Mouse (Mus musculus) lung, adult 2 months (tissue): ENCODE measurements around the gene Castor1. TPM values are rescaled to one million over a fixed set of nuclear protein-coding genes. Genes with fewer than 3 reads are reported as not detected.

Source experiments
- DNase-seq: peaks from one replicate; pipeline ENCODE4 v3.0.0; 2022
- H3K4me1 ChIP-seq: fragments of 200-500 bp; 2 replicates; pipeline ENCODE4 v1.6.1; 2011; ENCODE audit warnings: low read length; ENCODE audit not compliant: control insufficient read depth, insufficient read depth
- H3K4me3 ChIP-seq: fragments of 200-500 bp; replicated peaks from 2 replicates; pipeline ENCODE3; 2011; ENCODE audit warnings: low read depth, mild to moderate bottlenecking, control low read depth, low read length; ENCODE audit errors: extremely low read depth
- CTCF ChIP-seq: fragments of 200-500 bp; IDR thresholded peaks from 2 replicates; pipeline ENCODE4 v1.5.1; 2011; ENCODE audit warnings: mild to moderate bottlenecking, low read length, control low read depth; ENCODE audit not compliant: insufficient read depth
- POLR2A ChIP-seq: fragments of 200-500 bp; IDR thresholded peaks from 2 replicates; pipeline ENCODE4 v1.6.1; 2011; ENCODE audit warnings: low read depth, mild to moderate bottlenecking, control low read depth, low read length, borderline replicate concordance; ENCODE audit errors: extremely low read depth
- WGBS: fragments of 180-500 bp; shearing (Covaris S2); methylation state at CpG from one replicate; pipeline ENCODE4 v1.1.7; 2018; 5-methylcytosine and 5-hydroxymethylcytosine counted together
- polyA plus RNA-seq: library from polyadenylated mRNA; depleted of rRNA; stranded (reverse); fragments of >200 nt; gene quantifications from 2 replicates; pipeline ENCODE4 v1.2.3, GENCODE M21; 2012

Castor1 gene
- polyA plus RNA-seq, 1 experiment = 23.3 TPM

DNA sequence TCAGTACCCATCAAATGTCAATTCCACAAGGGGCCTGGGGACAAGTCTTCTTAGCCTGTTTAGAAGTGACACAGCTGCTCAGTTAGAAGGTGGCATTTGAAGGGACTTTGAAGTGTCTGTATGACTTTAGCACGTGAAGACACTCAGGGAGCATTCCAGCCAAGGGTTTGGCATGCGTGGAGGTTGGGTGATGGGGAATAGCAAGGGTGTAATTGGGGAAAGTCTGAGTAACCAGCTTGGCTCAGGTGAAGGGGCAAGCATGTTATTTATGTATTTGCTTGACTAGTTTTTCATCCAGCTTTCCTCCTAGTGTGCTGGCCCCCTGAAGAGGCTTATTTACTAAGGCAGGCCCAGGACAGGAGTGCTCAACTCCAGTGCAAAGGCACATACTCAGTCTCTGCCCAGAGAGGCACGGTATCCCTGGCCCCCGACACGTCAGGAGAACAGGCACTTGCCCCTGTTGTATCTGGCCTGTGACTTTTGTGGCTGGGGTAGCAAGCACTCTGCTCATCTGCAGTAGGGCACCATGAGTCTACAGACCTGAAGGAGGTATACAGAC is 12.8 kb upstream of the Castor1 start:
- Histone ChIP-seq H3K4me1 (peaks cover 44% of the 10 kb centered on the region), H3K4me3 (no peak overlapping the region)
- TF ChIP-seq CTCF (no peak), POLR2A (no peak)
- peak; percentile 59 for DNase-seq
- WGBS = 55% methylated on average over 5 of the region's 5 CpGs

DNA sequence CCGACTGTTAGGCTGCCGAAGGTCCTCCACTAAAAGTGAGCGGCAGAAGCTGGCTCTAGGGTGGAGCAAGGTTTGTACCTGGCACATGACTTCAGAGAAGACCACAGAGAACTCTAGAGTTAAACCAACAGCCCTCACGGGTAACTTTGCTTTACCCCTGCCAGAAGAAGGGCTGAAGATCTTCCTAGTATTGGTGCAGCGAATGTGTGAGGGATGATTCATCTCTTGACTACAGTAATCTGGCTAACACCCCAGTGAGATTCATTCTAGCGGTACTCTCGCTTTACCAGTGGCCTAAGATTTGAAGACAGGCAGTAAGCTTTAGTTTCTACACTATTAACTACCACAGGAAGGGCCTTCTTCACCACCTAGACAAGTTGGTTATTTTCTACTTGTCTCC is 12.1 kb upstream of the Castor1 start:
- DNase-seq = no peak
- WGBS = 58% methylated on average over 7 of the region's 7 CpGs
- TF ChIP-seq CTCF (no peak), POLR2A (no peak)
- Histone ChIP-seq H3K4me1 (peaks cover 48% of the 10 kb centered on the region), H3K4me3 (no peak overlapping the region)

GRCm38 (mm10) chr11:4206563-4206962 is 11.5 kb upstream of the Castor1 start:
- Histone ChIP-seq H3K4me3 (no peak overlapping the region), H3K4me1 (peaks cover 48% of the 10 kb centered on the region)
- 51% methylated on average over 6 of the region's 6 CpGs for WGBS
- no peak for DNase-seq
- TF ChIP-seq CTCF (no peak), POLR2A (no peak)

- WGBS = 86% methylated on average over 9 of the region's 9 CpGs
- no peak overlapping the region for H3K4me3 ChIP-seq
- peaks cover 46% of the 10 kb centered on the region for H3K4me1 ChIP-seq
- no peak for TF ChIP-seq CTCF
- TF ChIP-seq POLR2A = no peak
- DNase-seq = no peak
Observed at GRCm38 (mm10) chr11:4207655-4208054, 10.4 kb upstream of the Castor1 start.

GRCm38 (mm10) chr11:4209556-4209955 is 8.5 kb upstream of the Castor1 start:
- no peak for DNase-seq
- Histone ChIP-seq H3K4me1 (peaks cover 30% of the 10 kb centered on the region), H3K4me3 (no peak overlapping the region)
- WGBS = 75% methylated on average over 5 of the region's 5 CpGs
- no peak for TF ChIP-seq POLR2A
- TF ChIP-seq CTCF = peak; percentile 54; the same call in 1 of the 2 replicates

DNA sequence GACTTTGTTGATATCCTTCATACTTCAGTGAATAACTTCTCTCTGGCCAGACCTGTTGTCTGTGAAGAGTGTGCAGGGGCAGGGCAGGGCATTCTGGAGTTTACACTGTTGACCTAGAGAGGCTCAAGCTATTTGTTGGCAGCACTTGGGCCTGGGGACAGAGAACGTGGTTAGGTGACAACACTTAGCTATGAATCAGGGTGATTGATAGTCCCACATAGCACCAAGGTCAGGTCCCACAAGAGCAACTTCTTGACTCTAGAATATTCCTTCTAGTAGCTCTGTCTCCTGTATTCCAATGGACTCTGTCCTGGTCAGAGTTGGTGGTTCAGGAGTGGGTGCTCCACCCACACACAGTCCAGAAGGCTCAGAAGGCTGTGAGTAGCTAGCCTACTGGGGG is 7.2 kb upstream of the Castor1 start:
- TF ChIP-seq POLR2A (no peak), CTCF (no peak)
- 39% methylated on average over 1 of the region's 1 CpGs for WGBS

DNA sequence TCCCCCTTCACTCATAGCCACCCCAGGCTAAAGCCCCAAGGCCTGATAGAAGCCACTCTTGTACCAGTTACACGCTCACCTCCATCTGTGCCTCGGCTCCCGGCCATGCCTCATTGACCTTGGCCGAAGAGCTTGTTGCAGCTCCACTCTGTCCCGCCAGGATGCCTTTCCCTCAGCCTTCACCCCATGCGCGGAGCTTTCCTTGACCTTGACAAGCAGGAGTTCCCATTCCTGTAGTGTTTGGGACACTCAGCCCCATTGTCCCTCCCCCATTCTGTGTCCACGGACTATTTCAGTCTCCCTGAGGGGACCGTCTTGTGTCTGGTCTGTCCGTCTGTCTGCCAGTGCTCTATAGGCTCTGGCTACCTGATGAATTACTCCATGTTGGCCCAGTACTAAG is 4.9 kb upstream of the Castor1 start:
- Histone ChIP-seq H3K4me3 (no peak overlapping the region), H3K4me1 (peaks cover 24% of the 10 kb centered on the region)
- DNase-seq = no peak
- TF ChIP-seq CTCF (no peak), POLR2A (no peak)
- 94% methylated on average over 10 of the region's 10 CpGs for WGBS

More for the DNA sequence above, 7.2 kb upstream of the Castor1 start:
- Histone ChIP-seq H3K4me1 (peaks cover 27% of the 10 kb centered on the region), H3K4me3 (no peak overlapping the region)
- no peak for DNase-seq

GRCm38 (mm10) chr11:4214572-4214971 is 3.5 kb upstream of the Castor1 start:
- TF ChIP-seq CTCF (no peak), POLR2A (no peak)
- DNase-seq = no peak
- no peak overlapping the region for H3K4me3 ChIP-seq
- 95% methylated on average over 14 of the region's 14 CpGs for WGBS
- peaks cover 26% of the 10 kb centered on the region for H3K4me1 ChIP-seq

DNA sequence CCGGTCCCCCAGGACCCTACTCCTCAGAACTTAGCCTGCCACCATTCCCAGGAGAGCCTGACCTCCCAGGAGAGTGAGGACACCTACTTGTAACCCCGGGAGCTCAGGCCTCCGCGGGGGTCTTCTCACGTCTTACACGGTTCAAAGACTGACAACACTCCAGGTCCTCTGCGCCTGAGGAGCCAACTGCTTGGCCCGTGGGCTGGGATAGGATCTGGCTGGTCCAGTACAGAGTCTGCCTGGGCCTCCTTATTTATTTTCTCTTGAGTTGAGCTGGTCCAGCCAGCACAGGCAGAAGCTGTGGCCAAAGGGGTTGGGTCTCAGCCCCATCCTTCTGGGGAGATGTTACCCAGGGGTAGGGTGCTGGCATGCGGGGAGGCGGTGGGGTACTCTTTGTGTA is 3.0 kb upstream of the Castor1 start:
- WGBS = 80% methylated on average over 10 of the region's 10 CpGs
- H3K4me3 ChIP-seq = no peak overlapping the region
- DNase-seq = no peak
- TF ChIP-seq CTCF (no peak), POLR2A (no peak)
- H3K4me1 ChIP-seq = peaks cover 26% of the 10 kb centered on the region

DNA sequence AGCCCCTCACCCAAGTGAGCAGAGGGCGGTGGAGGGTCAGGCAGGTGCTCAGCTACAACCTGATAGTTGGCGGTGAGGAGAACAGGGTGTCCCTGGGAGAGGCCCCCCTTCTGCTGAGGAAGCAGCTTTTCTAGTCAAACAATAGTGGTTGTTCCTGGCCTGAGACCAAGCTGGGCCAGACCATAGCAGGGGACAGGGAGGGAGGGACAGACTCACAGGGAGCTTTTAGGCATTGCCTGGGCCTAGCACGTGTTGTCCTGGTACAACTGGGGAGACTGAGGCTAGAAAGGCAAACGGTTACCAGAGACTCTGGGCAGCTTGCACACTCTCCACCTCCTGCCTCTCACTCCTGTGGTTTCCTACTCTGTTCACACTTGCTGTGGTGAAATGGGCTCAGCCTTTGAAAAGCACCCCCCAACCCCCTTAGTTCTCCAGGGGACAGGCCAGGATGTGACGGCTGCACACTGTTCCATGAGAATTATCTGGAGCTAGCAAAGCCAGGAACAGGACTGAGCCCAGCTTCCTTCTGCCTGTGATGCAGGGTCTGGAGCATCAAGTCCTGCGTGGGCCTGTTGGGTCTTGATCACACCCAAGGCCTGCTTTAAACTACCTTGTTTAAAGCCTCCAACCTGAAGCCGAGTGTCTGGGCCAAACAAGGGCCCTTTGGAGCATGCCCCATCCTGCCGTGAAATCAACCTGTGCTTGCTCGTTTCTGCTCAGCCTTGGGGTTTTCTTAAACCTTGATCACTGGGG is 1.6 kb upstream of the Castor1 start:
- 40% methylated on average over 9 of the region's 9 CpGs for WGBS
- no peak for TF ChIP-seq CTCF
- TF ChIP-seq POLR2A = peak; percentile 63; the same call in 1 of the 2 replicates
- H3K4me3 ChIP-seq = no peak overlapping the region
- H3K4me1 ChIP-seq = peaks cover 21% of the 10 kb centered on the region
- DNase-seq = peak; percentile 56
